Mouse (Mus musculus): ENCODE data around the gene Slc44a1. TPM values are rescaled to one million over a fixed set of nuclear protein-coding genes. Genes with fewer than 3 reads are reported as not detected.

Gene Slc44a1
- total RNA-seq, 4 experiments from 2014 or later: 79.1 to 102 (median 92.1) TPM

Other genes starting within 250 kb of the Slc44a1 start
- gene Fsd1l, start 191.1 kb downstream of the Slc44a1 start, total RNA-seq (2022): 10 to 100 TPM; 29.1 to 41.2 (median 36.7) TPM

All from layer of hippocampus, adult 8-10 months (tissue).